Mouse (Mus musculus) spleen, adult 2 months (tissue): ENCODE results near the gene Hist1h2bj.

Experiments
- CTCF ChIP-seq: fragments of 200-500 bp; IDR thresholded peaks from 2 replicates; pipeline ENCODE4 v1.5.1; 2011; ENCODE audit warnings: mild to moderate bottlenecking, inconsistent platforms; ENCODE audit not compliant: insufficient read depth, insufficient read length, insufficient replicate concordance; ENCODE audit errors: extremely low read depth
- POLR2A ChIP-seq: fragments of 200-500 bp; IDR thresholded peaks from 2 replicates; pipeline ENCODE4 v1.6.1; 2011; ENCODE audit warnings: low read depth, low read length, inconsistent platforms

DNA sequence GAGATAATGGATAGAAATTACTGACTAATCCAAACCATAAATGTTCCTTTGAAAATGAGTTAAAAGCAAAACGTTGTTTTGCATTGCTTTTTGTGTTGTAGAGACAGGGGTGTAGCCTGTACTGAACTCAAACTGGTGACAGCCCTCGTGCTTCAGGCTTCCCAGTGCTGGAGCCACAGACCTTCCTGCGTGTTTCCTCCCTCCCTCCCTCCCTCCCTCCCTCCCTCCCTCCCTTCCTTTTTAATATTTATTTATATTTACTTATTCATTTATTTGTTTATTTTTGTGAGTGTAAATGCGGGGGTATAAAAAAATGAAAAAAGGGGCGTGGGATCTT, 8.5 kb downstream of the Hist1h2bj start:
- TF ChIP-seq CTCF = no peak
- TF ChIP-seq POLR2A = no peak
